Mouse (Mus musculus) spleen, adult 2 months (tissue): Measurements from ENCODE around the gene Pim1.

Experiments used
- CTCF ChIP-seq: fragments of 200-500 bp; IDR thresholded peaks from 2 replicates; pipeline ENCODE4 v1.5.1; 2011; ENCODE audit warnings: mild to moderate bottlenecking, inconsistent platforms; ENCODE audit not compliant: insufficient read depth, insufficient read length, insufficient replicate concordance; ENCODE audit errors: extremely low read depth
- POLR2A ChIP-seq: fragments of 200-500 bp; IDR thresholded peaks from 2 replicates; pipeline ENCODE4 v1.6.1; 2011; ENCODE audit warnings: low read depth, low read length, inconsistent platforms

- no peak for TF ChIP-seq POLR2A
- no peak for TF ChIP-seq CTCF
Observed at GRCm38 (mm10) chr17:29455411-29456120, 35.0 kb upstream of the Pim1 start.
